Mouse (Mus musculus): ENCODE measurements at regions not wholly inside any gene's neighbourhood (a gene's known extent, or its start where the extent isn't known, plus 50 kb on each side); places are given as distances from the start of the nearest gene placed in this dataset.

GRCm38 (mm10) chr14:23114456-23114855 is 899.8 kb downstream of the Kcnma1 start:
- Histone ChIP-seq H3K27me3 (replicated peaks; ENCODE audit: control insufficient read depth, insufficient read depth, low read length) (no peaks in the 10 kb centered on the region), H3K36me3 (ENCODE audit: control insufficient read depth, insufficient read depth, low read length) (no peaks in the 10 kb centered on the region), H3K4me3 (ENCODE audit: insufficient read depth, low read depth, low read length) (no peak overlapping the region), H3K4me1 (ENCODE audit: control insufficient read depth, insufficient read depth, low read length) (no peaks in the 10 kb centered on the region), H3K27ac (ENCODE audit: insufficient read depth, low read depth, low read length) (no peak overlapping the region)
- WGBS: 94% methylated on average over 1 of the region's 1 CpGs
- TF ChIP-seq CTCF (conservative IDR thresholded peaks at IDR 0.05; ENCODE audit: insufficient read depth, insufficient read length, low read depth, low read length): no peak
- no peak for TF ChIP-seq POLR2A (IDR thresholded peaks at IDR 0.05; ENCODE audit: low read depth, low read length)
- no peak for DNase-seq

- no peaks in the 10 kb centered on the region for H3K27me3 ChIP-seq (replicated peaks; ENCODE audit: control insufficient read depth, insufficient read depth, low read length)
- WGBS: 52% methylated on average over 2 of the region's 2 CpGs
- no peak overlapping the region for H3K27ac ChIP-seq (ENCODE audit: insufficient read depth, low read depth, low read length)
- no peak for DNase-seq
- TF ChIP-seq CTCF (conservative IDR thresholded peaks at IDR 0.05; ENCODE audit: insufficient read depth, insufficient read length, low read depth, low read length) (no peak), POLR2A (IDR thresholded peaks at IDR 0.05; ENCODE audit: low read depth, low read length) (no peak)
- H3K36me3 ChIP-seq (ENCODE audit: control insufficient read depth, insufficient read depth, low read length): no peaks in the 10 kb centered on the region
- no peaks in the 10 kb centered on the region; the same call in 1 of the 2 replicates for H3K4me1 ChIP-seq (ENCODE audit: control insufficient read depth, insufficient read depth, low read length)
- H3K4me3 ChIP-seq (ENCODE audit: insufficient read depth, low read depth, low read length): no peak overlapping the region
Measured at GRCm38 (mm10) chr14:23112369-23112768, 901.9 kb downstream of the Kcnma1 start.

GRCm38 (mm10) chr14:23108590-23108989 is 905.7 kb downstream of the Kcnma1 start:
- peak; percentile 52 for DNase-seq
- no peak overlapping the region for H3K27ac ChIP-seq (ENCODE audit: insufficient read depth, low read depth, low read length)
- H3K4me1 ChIP-seq (ENCODE audit: control insufficient read depth, insufficient read depth, low read length): no peaks in the 10 kb centered on the region; the same call in 1 of the 2 replicates
- TF ChIP-seq POLR2A (IDR thresholded peaks at IDR 0.05; ENCODE audit: low read depth, low read length): no peak
- TF ChIP-seq CTCF (conservative IDR thresholded peaks at IDR 0.05; ENCODE audit: insufficient read depth, insufficient read length, low read depth, low read length): no peak
- H3K36me3 ChIP-seq (ENCODE audit: control insufficient read depth, insufficient read depth, low read length): no peaks in the 10 kb centered on the region
- no peak overlapping the region for H3K4me3 ChIP-seq (ENCODE audit: insufficient read depth, low read depth, low read length)
- no peaks in the 10 kb centered on the region for H3K27me3 ChIP-seq (replicated peaks; ENCODE audit: control insufficient read depth, insufficient read depth, low read length)
- 53% methylated on average over 7 of the region's 7 CpGs for WGBS

- Histone ChIP-seq H3K4me3 (ENCODE audit: insufficient read depth, low read depth, low read length) (no peak overlapping the region), H3K27me3 (replicated peaks; ENCODE audit: control insufficient read depth, insufficient read depth, low read length) (no peaks in the 10 kb centered on the region), H3K27ac (ENCODE audit: insufficient read depth, low read depth, low read length) (no peak overlapping the region), H3K36me3 (ENCODE audit: control insufficient read depth, insufficient read depth, low read length) (no peaks in the 10 kb centered on the region), H3K4me1 (ENCODE audit: control insufficient read depth, insufficient read depth, low read length) (no peaks in the 10 kb centered on the region; the same call in 1 of the 2 replicates)
- DNase-seq: no peak
- 77% methylated on average over 4 of the region's 4 CpGs for WGBS
- TF ChIP-seq CTCF (conservative IDR thresholded peaks at IDR 0.05; ENCODE audit: insufficient read depth, insufficient read length, low read depth, low read length) (no peak), POLR2A (IDR thresholded peaks at IDR 0.05; ENCODE audit: low read depth, low read length) (no peak)
Measured at GRCm38 (mm10) chr14:23107466-23107865, 906.8 kb downstream of the Kcnma1 start.

Measured in kidney, adult 2 months (tissue).